Mouse (Mus musculus) hindbrain, embryonic 14.5 days (tissue): ENCODE data around the gene Kdelr3. TPM values are rescaled to one million over a fixed set of nuclear protein-coding genes. Genes with fewer than 3 reads are reported as not detected.

Source experiments
- ATAC-seq: fragments of 200-750 bp; cut with Nextera tagmentation; 2 replicates; pipeline ENCODE4 v1.8.0; 2017; ENCODE audit warnings: moderate number of reproducible peaks, mild to moderate bottlenecking, moderate TSS enrichment, moderate library complexity; ENCODE audit not compliant: low FRiP score
- DNase-seq: peaks from one replicate; pipeline ENCODE4 v3.0.0-alpha.2; 2015; ENCODE audit warnings: low spot score
- H3K27ac ChIP-seq: fragments of 300-500 bp; sonication (generic); 2 replicates; pipeline ENCODE4 v1.5.1; 2014; ENCODE audit warnings: mild to moderate bottlenecking, moderate library complexity
- H3K27me3 ChIP-seq: fragments of 300-500 bp; sonication (generic); 2 replicates; pipeline ENCODE4 v1.6.1; 2014; ENCODE audit warnings: mild to moderate bottlenecking, low read length, mixed read lengths; ENCODE audit not compliant: control insufficient read depth, insufficient read depth
- H3K36me3 ChIP-seq: fragments of 300-500 bp; sonication (generic); replicated peaks from 2 replicates; pipeline ENCODE4 v1.6.1; 2014; ENCODE audit not compliant: control insufficient read depth, insufficient read depth
- H3K4me1 ChIP-seq: fragments of 300-500 bp; sonication (generic); replicated peaks from 2 replicates; pipeline ENCODE4 v1.6.1; 2014; ENCODE audit warnings: antibody characterized with exemption, low read length, mixed read lengths; ENCODE audit not compliant: control insufficient read depth, insufficient read depth
- H3K4me2 ChIP-seq: fragments of 300-500 bp; sonication (generic); replicated peaks from 2 replicates; pipeline ENCODE4 v1.6.1; 2014; ENCODE audit warnings: mild to moderate bottlenecking, moderate library complexity
- H3K4me3 ChIP-seq: fragments of 300-500 bp; sonication (generic); replicated peaks from 2 replicates; pipeline ENCODE4 v1.5.1; 2014; ENCODE audit warnings: mild to moderate bottlenecking, low read length
- H3K9ac ChIP-seq: fragments of 300-500 bp; sonication (generic); 2 replicates; pipeline ENCODE4 v1.6.1; 2014
- H3K9me3 ChIP-seq: fragments of 300-500 bp; sonication (generic); 2 replicates; pipeline ENCODE4 v1.6.1; 2016; ENCODE audit warnings: low read length; ENCODE audit not compliant: control insufficient read depth
- WGBS: fragments of 180-500 bp; shearing (Covaris S2); extraction: QIAGEN DNeasy Blood & Tissue Kit; methylation state at CpG from one replicate; pipeline ENCODE4 v1.1.7; 2014; 5-methylcytosine and 5-hydroxymethylcytosine counted together
- polyA plus RNA-seq: library from polyadenylated mRNA; unstranded; fragments of >200 nt; fragmentation: Nextera tagmentation; extraction: Ambion mirVana; gene quantifications from 2 replicates; pipeline ENCODE4 v1.2.1, GENCODE M21; 2014

Kdelr3 gene
- polyA plus RNA-seq: 8.1 and 10.1 TPM in 2 replicates

- Histone ChIP-seq H3K27ac (no peak within 1 kb of the TSS), H3K27me3 (peaks cover 69% of the 10 kb centered on the region), H3K4me1 (peaks cover 24% of the 10 kb centered on the region), H3K4me3 (peak within 1 kb of the TSS; percentile 38), H3K4me2 (peak within 1 kb of the TSS; percentile 79), H3K9me3 (no peaks in the 10 kb centered on the region), H3K36me3 (no peaks in the 10 kb centered on the region), H3K9ac (peak within 1 kb of the TSS; percentile 45)
- 1% methylated on average over 60 of the region's 71 CpGs for WGBS
- DNase-seq (peak; percentile 45), ATAC-seq (0 out of 2 replicates have a peak, but pooled peaks have one; percentile 36)
These were observed at the start of gene Kdelr3 for GRCm38 (mm10) chr15:79516171-79517096. Gene Kdelr3, plus strand, starts transcription at chr15:79516411.

- DNase-seq (peak; percentile 94), ATAC-seq (peak; percentile 83; the same call in 1 of the 2 replicates)
- H3K9ac ChIP-seq: no peak overlapping the region
- H3K4me2 ChIP-seq: no peak overlapping the region
- no peak overlapping the region for H3K27ac ChIP-seq
- no peaks in the 10 kb centered on the region for H3K4me1 ChIP-seq
- H3K36me3 ChIP-seq: no peaks in the 10 kb centered on the region
- no peaks in the 10 kb centered on the region for H3K27me3 ChIP-seq
- no peaks in the 10 kb centered on the region for H3K9me3 ChIP-seq
- H3K4me3 ChIP-seq: no peak overlapping the region
- whole genome bisulfite sequencing: 5% methylated on average over 18 of the region's 18 CpGs
These were observed 49.5 kb upstream of the Kdelr3 start for GRCm38 (mm10) chr15:79466601-79467286.

- ATAC-seq: no peak
- Histone ChIP-seq H3K9me3 (no peaks in the 10 kb centered on the region), H3K9ac (no peak overlapping the region), H3K27ac (no peak overlapping the region), H3K4me2 (no peak overlapping the region), H3K4me3 (no peak overlapping the region), H3K27me3 (no peaks in the 10 kb centered on the region), H3K4me1 (no peaks in the 10 kb centered on the region), H3K36me3 (no peaks in the 10 kb centered on the region)
- DNase-seq: no peak
- WGBS: 71% methylated on average over 5 of the region's 5 CpGs
These were observed 46.6 kb upstream of the Kdelr3 start for GRCm38 (mm10) chr15:79469577-79469976.

- Histone ChIP-seq H3K27ac (no peak overlapping the region), H3K4me1 (no peaks in the 10 kb centered on the region), H3K9ac (no peak overlapping the region), H3K4me2 (peak overlapping the region; percentile 31), H3K36me3 (no peaks in the 10 kb centered on the region), H3K4me3 (peak overlapping the region; percentile 14; the same call in 1 of the 2 replicates), H3K27me3 (no peaks in the 10 kb centered on the region), H3K9me3 (no peaks in the 10 kb centered on the region)
- DNase-seq (no peak), ATAC-seq (no peak)
- WGBS: 31% methylated on average over 17 of the region's 17 CpGs
These were observed 45.6 kb upstream of the Kdelr3 start for GRCm38 (mm10) chr15:79470583-79470982.

GRCm38 (mm10) chr15:79471095-79471494, 45.1 kb upstream of the Kdelr3 start:
- H3K9me3 ChIP-seq: no peaks in the 10 kb centered on the region
- H3K4me1 ChIP-seq: no peaks in the 10 kb centered on the region
- no peak for ATAC-seq
- no peak overlapping the region for H3K9ac ChIP-seq
- no peak overlapping the region; the same call in 1 of the 2 replicates for H3K4me2 ChIP-seq
- H3K4me3 ChIP-seq: no peak overlapping the region
- DNase-seq: no peak
- 56% methylated on average over 10 of the region's 10 CpGs for WGBS
- H3K36me3 ChIP-seq: no peaks in the 10 kb centered on the region
- H3K27me3 ChIP-seq: no peaks in the 10 kb centered on the region
- H3K27ac ChIP-seq: no peak overlapping the region

GRCm38 (mm10) chr15:79473042-79473441, 43.2 kb upstream of the Kdelr3 start:
- Histone ChIP-seq H3K27ac (no peak overlapping the region), H3K9me3 (no peaks in the 10 kb centered on the region), H3K27me3 (no peaks in the 10 kb centered on the region), H3K4me3 (no peak overlapping the region), H3K9ac (no peak overlapping the region), H3K36me3 (no peaks in the 10 kb centered on the region), H3K4me2 (no peak overlapping the region), H3K4me1 (no peaks in the 10 kb centered on the region)
- ATAC-seq: no peak
- no peak for DNase-seq
- 92% methylated on average over 5 of the region's 5 CpGs for WGBS

- Histone ChIP-seq H3K27me3 (no peaks in the 10 kb centered on the region), H3K9me3 (no peaks in the 10 kb centered on the region)
- 57% methylated on average over 12 of the region's 12 CpGs for WGBS
These were observed 42.4 kb upstream of the Kdelr3 start for GRCm38 (mm10) chr15:79473638-79474355.

GRCm38 (mm10) chr15:79477227-79477626, 39.0 kb upstream of the Kdelr3 start:
- H3K27me3 ChIP-seq: no peaks in the 10 kb centered on the region
- no peak overlapping the region for H3K4me2 ChIP-seq
- H3K36me3 ChIP-seq: no peaks in the 10 kb centered on the region
- no peak for DNase-seq
- H3K4me1 ChIP-seq: no peaks in the 10 kb centered on the region
- WGBS: 71% methylated on average over 6 of the region's 6 CpGs
- H3K9me3 ChIP-seq: no peaks in the 10 kb centered on the region
- no peak for ATAC-seq
- no peak overlapping the region for H3K9ac ChIP-seq
- no peak overlapping the region for H3K4me3 ChIP-seq
- no peak overlapping the region for H3K27ac ChIP-seq

More at GRCm38 (mm10) chr15:79473638-79474355, 42.4 kb upstream of the Kdelr3 start:
- Histone ChIP-seq H3K4me1 (no peaks in the 10 kb centered on the region), H3K9ac (no peak overlapping the region), H3K36me3 (no peaks in the 10 kb centered on the region), H3K4me3 (no peak overlapping the region), H3K27ac (no peak overlapping the region), H3K4me2 (no peak overlapping the region)
- ATAC-seq (no peak), DNase-seq (no peak)
